Mouse (Mus musculus) embryonic facial prominence, embryonic 11.5 days (tissue): Measurements from ENCODE around the gene Tedc2. TPM values are rescaled to one million over a fixed set of nuclear protein-coding genes. Genes with fewer than 3 reads are reported as not detected.
A peak's percentile ranks its signal among the peaks of the same experiment; 100 is the strongest.

Experiments used
- ATAC-seq: fragments of 200-750 bp; cut with Nextera tagmentation; replicated peaks from 2 replicates; pipeline ENCODE4 v1.8.0; 2017; ENCODE audit warnings: low read depth; ENCODE audit not compliant: insufficient number of reproducible peaks, low FRiP score, low TSS enrichment
- DNase-seq: peaks from one replicate; pipeline ENCODE4 v3.0.0-alpha.2; 2015; ENCODE audit warnings: low spot score
- H3K27ac ChIP-seq: fragments of 300-500 bp; sonication (generic); replicated peaks from 2 replicates; pipeline ENCODE4 v1.5.1; 2014; ENCODE audit warnings: mild to moderate bottlenecking, low read depth, low read length, control low read depth
- H3K27me3 ChIP-seq: fragments of 300-500 bp; sonication (generic); 2 replicates; pipeline ENCODE4 v1.6.1; 2014; ENCODE audit warnings: mild to moderate bottlenecking, low read length, moderate library complexity, mixed read lengths; ENCODE audit not compliant: control insufficient read depth, insufficient read depth
- H3K36me3 ChIP-seq: fragments of 300-500 bp; sonication (generic); replicated peaks from 2 replicates; pipeline ENCODE4 v1.6.1; 2014; ENCODE audit warnings: low read depth, mild to moderate bottlenecking, low read length, moderate library complexity, mixed read lengths; ENCODE audit not compliant: control insufficient read depth, insufficient read depth
- H3K4me1 ChIP-seq: fragments of 300-500 bp; sonication (generic); 2 replicates; pipeline ENCODE4 v1.6.1; 2014; ENCODE audit warnings: low read length, mixed read lengths; ENCODE audit not compliant: control insufficient read depth, insufficient read depth
- H3K4me2 ChIP-seq: fragments of 300-500 bp; sonication (generic); 2 replicates; pipeline ENCODE4 v1.6.1; 2014; ENCODE audit warnings: low read depth, mild to moderate bottlenecking, control low read depth, low read length, moderate library complexity
- H3K4me3 ChIP-seq: fragments of 300-500 bp; sonication (generic); 2 replicates; pipeline ENCODE4 v1.5.1; 2014; ENCODE audit warnings: low read depth, low read length, control low read depth
- H3K9ac ChIP-seq: fragments of 300-500 bp; sonication (generic); replicated peaks from 2 replicates; pipeline ENCODE4 v1.6.1; 2014; ENCODE audit warnings: mild to moderate bottlenecking, control low read depth, low read length
- H3K9me3 ChIP-seq: fragments of 300-500 bp; sonication (generic); replicated peaks from 2 replicates; pipeline ENCODE4 v1.6.1; 2016; ENCODE audit warnings: mild to moderate bottlenecking, low read length, inconsistent platforms, mixed read lengths; ENCODE audit not compliant: control insufficient read depth
- WGBS: fragments of 180-500 bp; shearing (Covaris S2); extraction: QIAGEN DNeasy Blood & Tissue Kit; methylation state at CpG from one replicate; pipeline ENCODE4 v1.1.7; 2014; 5-methylcytosine and 5-hydroxymethylcytosine counted together
- polyA plus RNA-seq: library from polyadenylated mRNA; unstranded; fragments of >200 nt; fragmentation: Nextera tagmentation; extraction: Ambion mirVana; gene quantifications from 2 replicates; pipeline ENCODE4 v1.2.1, GENCODE M21; 2014

The Tedc2 gene
- polyA plus RNA-seq, 1 experiment from 2014 or later = 21.7 TPM

GRCm38 (mm10) chr17:24226721-24227120 is 6.1 kb upstream of the Tedc2 start:
- H3K9me3 ChIP-seq = no peaks in the 10 kb centered on the region
- 92% methylated on average over 8 of the region's 8 CpGs for WGBS
- no peaks in the 10 kb centered on the region for H3K27me3 ChIP-seq
- H3K27ac ChIP-seq = no peak overlapping the region
- H3K36me3 ChIP-seq = peaks cover 15% of the 10 kb centered on the region
- ATAC-seq (no peak), DNase-seq (no peak)
- no peak overlapping the region for H3K4me2 ChIP-seq
- no peaks in the 10 kb centered on the region for H3K4me1 ChIP-seq
- no peak overlapping the region for H3K9ac ChIP-seq
- no peak overlapping the region for H3K4me3 ChIP-seq

- H3K4me1 ChIP-seq = no peaks in the 10 kb centered on the region; the same call in 1 of the 2 replicates
- no peaks in the 10 kb centered on the region for H3K27me3 ChIP-seq
- H3K36me3 ChIP-seq = peaks cover 15% of the 10 kb centered on the region
- 93% methylated on average over 5 of the region's 5 CpGs for WGBS
- no peaks in the 10 kb centered on the region for H3K9me3 ChIP-seq
- H3K9ac ChIP-seq = no peak overlapping the region
- DNase-seq (no peak), ATAC-seq (no peak)
- no peak overlapping the region for H3K4me3 ChIP-seq
- no peak overlapping the region for H3K4me2 ChIP-seq
- H3K27ac ChIP-seq = no peak overlapping the region
These were observed 5.2 kb upstream of the Tedc2 start for GRCm38 (mm10) chr17:24225851-24226250.

DNA sequence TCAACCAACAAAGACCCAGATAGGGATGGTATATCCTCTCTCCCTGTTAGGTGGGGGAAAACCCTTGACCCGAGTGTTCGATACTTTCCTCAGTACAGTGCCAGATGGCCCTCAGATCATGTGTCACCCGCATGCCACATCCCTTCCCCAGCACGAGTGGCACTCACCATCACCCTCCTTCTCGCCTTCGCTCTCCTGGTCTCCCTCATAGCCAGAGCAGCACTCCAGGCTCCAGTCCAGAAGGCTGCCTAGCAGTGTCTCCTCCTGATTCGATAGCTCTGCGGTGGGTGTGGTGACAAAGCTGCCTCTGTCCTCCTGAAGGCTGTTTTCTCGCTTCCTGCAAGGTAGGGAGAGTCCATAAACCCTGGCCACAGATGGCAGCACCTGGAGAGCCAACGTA is 4.1 kb upstream of the Tedc2 start:
- Histone ChIP-seq H3K9ac (no peak overlapping the region), H3K9me3 (no peaks in the 10 kb centered on the region), H3K4me2 (no peak overlapping the region), H3K4me3 (no peak overlapping the region), H3K36me3 (peaks cover 13% of the 10 kb centered on the region), H3K27ac (no peak overlapping the region), H3K27me3 (no peaks in the 10 kb centered on the region), H3K4me1 (peaks cover under 1% of the 10 kb centered on the region)
- ATAC-seq = no peak
- no peak for DNase-seq
- 89% methylated on average over 10 of the region's 10 CpGs for WGBS

- Histone ChIP-seq H3K27me3 (no peaks in the 10 kb centered on the region), H3K4me3 (no peak overlapping the region), H3K9ac (no peak overlapping the region), H3K4me1 (peaks cover 2% of the 10 kb centered on the region), H3K4me2 (no peak overlapping the region), H3K36me3 (peaks cover 13% of the 10 kb centered on the region), H3K27ac (no peak overlapping the region), H3K9me3 (no peaks in the 10 kb centered on the region)
- WGBS = 92% methylated on average over 5 of the region's 5 CpGs
- no peak for DNase-seq
- no peak for ATAC-seq
These were observed 2.9 kb upstream of the Tedc2 start for GRCm38 (mm10) chr17:24223513-24223912.

DNA sequence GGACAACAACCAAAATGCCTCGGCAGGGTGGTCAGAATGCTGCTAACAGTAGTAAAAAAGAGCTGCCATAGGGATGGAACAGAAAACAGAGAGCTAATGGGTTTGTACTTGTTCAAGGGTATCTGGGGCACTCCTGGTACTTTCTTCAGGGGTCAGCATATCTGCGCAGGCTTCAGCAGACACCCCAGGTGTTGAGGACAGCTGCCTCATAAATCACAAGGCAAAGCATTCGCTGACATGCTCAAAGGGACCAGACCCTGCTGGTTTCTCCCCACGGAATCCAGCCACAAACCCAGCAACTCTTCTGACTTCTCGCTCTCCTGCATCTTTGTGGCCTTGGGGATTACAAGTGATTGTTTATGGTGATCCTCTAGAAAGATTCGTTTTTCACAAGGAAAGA is 2.0 kb upstream of the Tedc2 start:
- Histone ChIP-seq H3K27ac (no peak overlapping the region), H3K36me3 (peaks cover 11% of the 10 kb centered on the region), H3K27me3 (no peaks in the 10 kb centered on the region), H3K4me1 (peaks cover 2% of the 10 kb centered on the region), H3K9me3 (no peaks in the 10 kb centered on the region), H3K4me3 (no peak overlapping the region), H3K4me2 (no peak overlapping the region), H3K9ac (no peak overlapping the region)
- no peak for ATAC-seq
- 80% methylated on average over 6 of the region's 6 CpGs for WGBS
- no peak for DNase-seq

DNA sequence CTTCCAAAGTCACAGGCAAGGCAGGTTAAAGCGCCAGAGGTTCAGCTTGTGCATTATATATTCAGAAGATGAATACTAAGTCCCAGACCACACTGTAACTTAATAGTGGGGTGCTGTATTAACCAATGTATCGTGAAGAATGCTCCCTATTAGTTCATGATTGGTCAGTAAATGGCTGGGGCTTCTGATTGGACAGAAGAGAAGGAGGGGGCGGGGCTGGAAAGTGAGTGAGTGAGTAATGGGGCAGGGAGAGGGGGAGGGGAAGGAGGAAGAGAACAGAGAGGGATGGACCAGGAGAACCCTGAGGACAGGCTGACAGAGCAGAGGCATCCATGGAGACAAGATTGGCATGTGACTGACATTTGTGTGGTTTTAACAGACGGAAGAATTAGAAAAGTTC is 3.8 kb downstream of the Tedc2 start:
- H3K4me3 ChIP-seq = no peak overlapping the region
- H3K9ac ChIP-seq = no peak overlapping the region
- H3K9me3 ChIP-seq = no peaks in the 10 kb centered on the region
- ATAC-seq (no peak), DNase-seq (no peak)
- H3K4me2 ChIP-seq = no peak overlapping the region
- H3K27me3 ChIP-seq = no peaks in the 10 kb centered on the region
- peaks cover 11% of the 10 kb centered on the region for H3K36me3 ChIP-seq
- H3K27ac ChIP-seq = no peak overlapping the region
- H3K4me1 ChIP-seq = peaks cover 2% of the 10 kb centered on the region
- whole genome bisulfite sequencing = 68% methylated on average over 4 of the region's 4 CpGs

DNA sequence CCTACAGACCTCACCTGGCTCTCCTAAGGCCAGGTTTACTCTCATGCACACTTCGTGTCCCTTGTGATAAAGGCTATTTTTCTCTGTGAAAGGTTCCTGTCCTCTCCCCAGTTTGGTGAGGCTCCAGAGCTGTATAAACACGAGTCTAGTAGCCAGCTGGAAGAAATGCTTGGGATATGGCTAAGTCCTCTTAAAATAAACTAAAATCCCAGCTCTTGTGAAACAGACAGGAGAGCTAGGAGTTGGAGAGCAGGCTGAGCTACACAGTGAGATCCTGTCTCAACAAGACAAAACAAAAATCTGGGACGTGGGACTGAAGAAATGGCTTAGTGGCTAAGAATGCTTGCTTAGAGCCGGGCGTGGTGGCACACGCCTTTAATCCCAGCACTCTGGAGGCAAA is 7.5 kb downstream of the Tedc2 start:
- H3K27ac ChIP-seq = no peak overlapping the region
- no peaks in the 10 kb centered on the region; the same call in 1 of the 2 replicates for H3K27me3 ChIP-seq
- H3K4me3 ChIP-seq = no peak overlapping the region
- no peak overlapping the region for H3K9ac ChIP-seq
- ATAC-seq = no peak
- peaks cover 19% of the 10 kb centered on the region for H3K4me1 ChIP-seq
- peaks cover 11% of the 10 kb centered on the region for H3K36me3 ChIP-seq
- H3K9me3 ChIP-seq = no peaks in the 10 kb centered on the region
- no peak for DNase-seq
- no peak overlapping the region for H3K4me2 ChIP-seq
- 70% methylated on average over 6 of the region's 6 CpGs for WGBS

GRCm38 (mm10) chr17:24212441-24213018 is 8.1 kb downstream of the Tedc2 start:
- 25% methylated on average over 5 of the region's 5 CpGs for WGBS
- Histone ChIP-seq H3K9me3 (no peaks in the 10 kb centered on the region), H3K4me1 (peaks cover 23% of the 10 kb centered on the region), H3K27me3 (no peaks in the 10 kb centered on the region; the same call in 1 of the 2 replicates), H3K36me3 (peaks cover 9% of the 10 kb centered on the region), H3K27ac (no peak overlapping the region), H3K9ac (no peak overlapping the region), H3K4me2 (peak overlapping the region; percentile 99), H3K4me3 (peak overlapping the region; percentile 48)
- DNase-seq = no peak
- no peak for ATAC-seq
